Mouse (Mus musculus): Measurements from ENCODE around the gene Dhrs13. TPM values are rescaled to one million over a fixed set of nuclear protein-coding genes. Genes with fewer than 3 reads are reported as not detected.

Gene Dhrs13
- 18.5 and 19.7 TPM in 2 replicates for polyA plus RNA-seq (2015; fragmentation: Nextera tagmentation; extraction: Ambion mirVana)

- ATAC-seq (ENCODE audit: insufficient number of reproducible peaks, low FRiP score, low TSS enrichment, low read depth), result peak; percentile 92
- H3K9ac ChIP-seq, result peak within 1 kb of the TSS; percentile 71
- H3K4me2 ChIP-seq (replicated peaks), result peak within 1 kb of the TSS; percentile 91
- H3K4me3 ChIP-seq (replicated peaks), result peak within 1 kb of the TSS; percentile 72
- H3K36me3 ChIP-seq, result peaks cover 42% of the 10 kb centered on the region
- H3K27me3 ChIP-seq, result no peaks in the 10 kb centered on the region
- WGBS, result under 1% methylated on average over 96 of the region's 96 CpGs
- peaks cover 23% of the 10 kb centered on the region for H3K4me1 ChIP-seq
- H3K9me3 ChIP-seq (replicated peaks), result no peaks in the 10 kb centered on the region
- H3K27ac ChIP-seq (replicated peaks), result peak within 1 kb of the TSS; percentile 90
Measured at GRCm38 (mm10) chr11:78031947-78032808, at the start of gene Dhrs13. Gene Dhrs13, plus strand, starts transcription at chr11:78032280.

- ATAC-seq (ENCODE audit: insufficient number of reproducible peaks, low FRiP score, low TSS enrichment, low read depth), result peak; percentile 94
- H3K4me2 ChIP-seq (replicated peaks), result peak within 1 kb of the TSS; percentile 87
Measured at GRCm38 (mm10) chr11:77982441-77982905, 49.6 kb upstream of the Dhrs13 start, which contains the start of gene Phf12. Gene Phf12, plus strand, starts transcription at chr11:77982754.

GRCm38 (mm10) chr11:77983191-77983936 is 48.7 kb upstream of the Dhrs13 start:
- peak overlapping the region; percentile 99 for H3K4me3 ChIP-seq (replicated peaks)
- peaks cover 10% of the 10 kb centered on the region for H3K36me3 ChIP-seq
- H3K4me2 ChIP-seq (replicated peaks), result peak overlapping the region; percentile 87
- peak overlapping the region; percentile 100 for H3K9ac ChIP-seq
- peak overlapping the region; percentile 95 for H3K27ac ChIP-seq (replicated peaks)
- no peak for ATAC-seq (ENCODE audit: insufficient number of reproducible peaks, low FRiP score, low TSS enrichment, low read depth)
- H3K9me3 ChIP-seq (replicated peaks), result no peaks in the 10 kb centered on the region
- H3K27me3 ChIP-seq, result no peaks in the 10 kb centered on the region; the same call in 1 of the 2 replicates
- peaks cover 14% of the 10 kb centered on the region for H3K4me1 ChIP-seq
- 2% methylated on average over 27 of the region's 32 CpGs for WGBS

More at GRCm38 (mm10) chr11:77982441-77982905, 49.6 kb upstream of the Dhrs13 start, which contains the start of gene Phf12:
- Histone ChIP-seq H3K4me1 (peaks cover 14% of the 10 kb centered on the region), H3K36me3 (peaks cover 8% of the 10 kb centered on the region), H3K9me3 (replicated peaks) (no peaks in the 10 kb centered on the region), H3K27ac (replicated peaks) (peak within 1 kb of the TSS; percentile 95), H3K4me3 (replicated peaks) (peak within 1 kb of the TSS; percentile 99), H3K27me3 (peaks cover 7% of the 10 kb centered on the region), H3K9ac (peak within 1 kb of the TSS; percentile 100)
- WGBS, result under 1% methylated on average over 62 of the region's 62 CpGs

GRCm38 (mm10) chr11:77983937-77984835 is 47.9 kb upstream of the Dhrs13 start:
- Histone ChIP-seq H3K4me1 (peaks cover 14% of the 10 kb centered on the region), H3K9me3 (replicated peaks) (no peaks in the 10 kb centered on the region), H3K9ac (peak overlapping the region; percentile 100), H3K27ac (replicated peaks) (peak overlapping the region; percentile 95), H3K4me3 (replicated peaks) (peak overlapping the region; percentile 99), H3K27me3 (no peaks in the 10 kb centered on the region), H3K4me2 (replicated peaks) (peak overlapping the region; percentile 87), H3K36me3 (peaks cover 18% of the 10 kb centered on the region)
- ATAC-seq (ENCODE audit: insufficient number of reproducible peaks, low FRiP score, low TSS enrichment, low read depth), result no peak
- WGBS, result under 1% methylated on average over 58 of the region's 63 CpGs

- ATAC-seq (ENCODE audit: insufficient number of reproducible peaks, low FRiP score, low TSS enrichment, low read depth), result no peak
- Histone ChIP-seq H3K9me3 (replicated peaks) (no peaks in the 10 kb centered on the region), H3K36me3 (peaks cover 22% of the 10 kb centered on the region), H3K9ac (peak overlapping the region; percentile 100), H3K4me3 (replicated peaks) (peak overlapping the region; percentile 99), H3K4me1 (peaks cover 14% of the 10 kb centered on the region), H3K27me3 (no peaks in the 10 kb centered on the region), H3K4me2 (replicated peaks) (peak overlapping the region; percentile 87), H3K27ac (replicated peaks) (peak overlapping the region; percentile 95)
- under 1% methylated on average over 13 of the region's 13 CpGs for WGBS
Measured at GRCm38 (mm10) chr11:77984836-77985231, 47.2 kb upstream of the Dhrs13 start.

DNA sequence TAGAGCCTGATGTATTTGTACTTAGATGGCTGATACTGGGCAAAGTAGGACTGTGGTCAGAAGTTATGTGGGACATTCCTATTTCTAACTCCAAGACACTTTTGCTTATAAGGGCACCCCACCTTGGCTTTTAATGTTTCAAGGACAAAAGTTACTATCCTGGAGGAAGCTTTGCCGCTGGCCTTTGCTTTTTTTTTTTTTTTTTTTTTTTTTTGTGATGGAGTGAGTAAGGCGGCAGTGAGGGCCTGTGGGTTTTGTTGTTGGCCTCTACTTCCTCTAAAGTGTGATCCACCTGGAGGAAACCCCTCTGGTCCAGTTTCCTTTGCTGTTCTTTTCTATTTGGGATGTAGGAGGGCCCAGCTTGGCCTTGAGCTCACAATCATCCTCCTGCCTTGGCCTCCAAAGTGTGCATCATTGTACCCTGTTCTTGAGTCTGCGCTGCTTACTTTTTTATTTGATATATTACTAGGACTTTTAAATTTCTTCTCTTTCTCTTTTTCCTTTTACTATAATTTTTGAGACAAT is 46.5 kb upstream of the Dhrs13 start:
- Histone ChIP-seq H3K27ac (replicated peaks) (peak overlapping the region; percentile 95), H3K9ac (0 out of 2 replicates have a peak overlapping the region, but pooled peaks have one; percentile 100), H3K9me3 (replicated peaks) (no peaks in the 10 kb centered on the region), H3K27me3 (no peaks in the 10 kb centered on the region), H3K36me3 (peaks cover 22% of the 10 kb centered on the region), H3K4me1 (peaks cover 14% of the 10 kb centered on the region), H3K4me2 (replicated peaks) (peak overlapping the region; percentile 87), H3K4me3 (replicated peaks) (peak overlapping the region; percentile 99)
- 82% methylated on average over 3 of the region's 3 CpGs for WGBS
- ATAC-seq (ENCODE audit: insufficient number of reproducible peaks, low FRiP score, low TSS enrichment, low read depth), result no peak

DNA sequence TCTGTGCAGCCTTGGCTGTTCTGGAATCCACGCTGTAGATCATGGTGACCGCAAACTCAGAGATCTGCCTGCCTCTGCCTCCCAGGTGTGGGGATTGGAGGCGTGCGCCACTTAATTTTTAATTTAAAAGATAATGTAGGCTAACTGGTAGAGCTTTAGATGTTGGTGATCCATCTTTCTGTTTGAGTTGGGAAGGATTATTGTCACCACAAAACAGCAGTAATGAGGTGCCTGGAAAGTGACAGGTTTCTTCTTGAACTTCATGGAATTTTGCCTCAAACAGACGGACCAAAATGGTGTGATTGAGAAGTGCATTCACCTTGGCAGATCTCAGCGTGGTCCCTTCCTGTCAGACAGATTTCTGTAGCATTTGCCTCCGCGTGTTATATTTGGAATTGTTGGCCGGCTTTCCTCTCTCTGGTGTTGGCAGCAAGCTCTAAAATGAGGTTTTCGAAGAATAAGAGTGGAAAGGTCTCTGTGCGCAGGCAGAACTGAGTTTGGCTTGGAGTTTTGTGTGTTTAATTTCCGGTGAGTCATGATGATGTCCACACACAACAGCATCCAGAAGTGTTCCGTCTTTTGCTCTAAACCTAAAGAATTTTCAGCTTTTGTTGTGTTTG is 42.9 kb upstream of the Dhrs13 start:
- 88% methylated on average over 13 of the region's 13 CpGs for WGBS
- Histone ChIP-seq H3K4me3 (replicated peaks) (no peak overlapping the region), H3K27ac (replicated peaks) (no peak overlapping the region), H3K9ac (no peak overlapping the region), H3K9me3 (replicated peaks) (no peaks in the 10 kb centered on the region), H3K4me1 (peaks cover 9% of the 10 kb centered on the region; the same call in 1 of the 2 replicates), H3K27me3 (no peaks in the 10 kb centered on the region), H3K4me2 (replicated peaks) (no peak overlapping the region), H3K36me3 (peaks cover 26% of the 10 kb centered on the region)
- ATAC-seq (ENCODE audit: insufficient number of reproducible peaks, low FRiP score, low TSS enrichment, low read depth), result no peak

DNA sequence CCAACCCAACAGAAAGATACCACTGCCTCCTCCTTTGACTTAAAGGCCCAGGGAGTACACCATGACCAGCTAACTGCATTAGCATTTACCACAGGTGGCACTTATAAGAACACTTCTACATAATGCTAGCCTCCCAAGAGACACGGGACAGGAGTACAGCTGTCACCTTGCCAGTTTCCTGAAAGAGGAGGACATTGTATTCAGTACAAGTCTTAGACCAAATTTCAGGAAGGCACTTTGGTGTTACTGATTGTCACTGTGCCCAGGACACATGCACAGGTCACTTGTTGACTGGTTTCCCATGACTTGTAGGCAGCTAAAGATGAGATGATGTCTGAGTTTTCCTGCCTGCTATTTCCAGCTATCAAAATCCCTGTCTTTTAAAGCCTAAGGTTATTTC is 36.5 kb upstream of the Dhrs13 start:
- Histone ChIP-seq H3K4me3 (replicated peaks) (no peak overlapping the region), H3K4me1 (no peaks in the 10 kb centered on the region), H3K4me2 (replicated peaks) (no peak overlapping the region), H3K36me3 (peaks cover 12% of the 10 kb centered on the region), H3K9ac (no peak overlapping the region), H3K27ac (replicated peaks) (no peak overlapping the region), H3K27me3 (no peaks in the 10 kb centered on the region), H3K9me3 (replicated peaks) (no peaks in the 10 kb centered on the region)
- no peak for ATAC-seq (ENCODE audit: insufficient number of reproducible peaks, low FRiP score, low TSS enrichment, low read depth)
- 58% methylated on average over 1 of the region's 1 CpGs for WGBS

GRCm38 (mm10) chr11:78006446-78006845 is 25.6 kb upstream of the Dhrs13 start:
- H3K4me1 ChIP-seq, result 0 out of 2 replicates have a peak, but pooled peaks cover under 1% of the 10 kb centered on the region
- H3K4me3 ChIP-seq (replicated peaks), result no peak overlapping the region
- no peak overlapping the region for H3K27ac ChIP-seq (replicated peaks)
- 93% methylated on average over 5 of the region's 5 CpGs for WGBS
- no peak overlapping the region for H3K9ac ChIP-seq
- no peaks in the 10 kb centered on the region for H3K27me3 ChIP-seq
- no peak overlapping the region for H3K4me2 ChIP-seq (replicated peaks)
- ATAC-seq (ENCODE audit: insufficient number of reproducible peaks, low FRiP score, low TSS enrichment, low read depth), result no peak
- H3K36me3 ChIP-seq, result peaks cover 65% of the 10 kb centered on the region
- H3K9me3 ChIP-seq (replicated peaks), result no peaks in the 10 kb centered on the region

DNA sequence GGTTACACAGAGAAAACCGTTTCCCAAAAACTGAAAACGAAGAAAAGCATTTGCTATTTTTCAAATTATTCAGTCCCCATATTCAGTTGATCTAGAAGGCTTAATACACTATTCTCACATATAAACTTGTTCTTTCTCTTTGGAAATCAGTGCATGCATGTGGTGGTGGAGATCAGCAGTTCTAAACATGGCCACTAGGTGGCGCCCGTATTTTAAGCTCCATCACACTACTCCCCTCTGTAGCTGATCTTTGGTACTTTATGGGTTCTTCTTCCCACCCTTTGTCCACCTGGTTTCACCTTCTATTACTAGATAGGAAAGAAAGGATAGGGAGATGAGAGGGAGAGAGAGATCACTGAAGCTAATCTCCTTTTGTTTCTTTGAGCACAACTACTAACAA is 12.4 kb upstream of the Dhrs13 start:
- 26% methylated on average over 4 of the region's 4 CpGs for WGBS
- no peaks in the 10 kb centered on the region for H3K4me1 ChIP-seq
- H3K4me3 ChIP-seq (replicated peaks), result no peak overlapping the region
- no peak overlapping the region for H3K9ac ChIP-seq
- ATAC-seq (ENCODE audit: insufficient number of reproducible peaks, low FRiP score, low TSS enrichment, low read depth), result peak; percentile 69; the same call in 1 of the 2 replicates
- H3K27ac ChIP-seq (replicated peaks), result no peak overlapping the region
- peaks cover 90% of the 10 kb centered on the region for H3K36me3 ChIP-seq
- H3K27me3 ChIP-seq, result no peaks in the 10 kb centered on the region
- H3K9me3 ChIP-seq (replicated peaks), result no peaks in the 10 kb centered on the region
- no peak overlapping the region for H3K4me2 ChIP-seq (replicated peaks)

Measured in embryonic facial prominence, embryonic 15.5 days (tissue).